Mouse (Mus musculus) forebrain, embryonic 16.5 days (tissue): ENCODE measurements at regions not wholly inside any gene's neighbourhood (a gene's known extent, or its start where the extent isn't known, plus 50 kb on each side); places are given as distances from the start of the nearest gene placed in this dataset.
A peak's percentile ranks its signal among the peaks of the same experiment; 100 is the strongest.

Experiments
- ATAC-seq: fragments of 200-750 bp; cut with Nextera tagmentation; 2 replicates; pipeline ENCODE4 v1.8.0; 2017; ENCODE audit warnings: mild to moderate bottlenecking, moderate library complexity
- H3K27ac ChIP-seq: fragments of 300-500 bp; sonication (generic); 2 replicates; pipeline ENCODE4 v1.5.1; 2014; ENCODE audit warnings: low read length, control low read depth
- H3K27me3 ChIP-seq: fragments of 300-500 bp; sonication (generic); replicated peaks from 2 replicates; pipeline ENCODE4 v1.6.1; 2014; ENCODE audit warnings: low read length; ENCODE audit not compliant: control insufficient read depth, insufficient read depth
- H3K36me3 ChIP-seq: fragments of 300-500 bp; sonication (generic); 2 replicates; pipeline ENCODE4 v1.6.1; 2014; ENCODE audit not compliant: control insufficient read depth, insufficient read depth
- H3K4me1 ChIP-seq: fragments of 300-500 bp; sonication (generic); replicated peaks from 2 replicates; pipeline ENCODE4 v1.6.1; 2014; ENCODE audit warnings: low read length; ENCODE audit not compliant: control insufficient read depth, insufficient read depth
- H3K4me2 ChIP-seq: fragments of 300-500 bp; sonication (generic); 2 replicates; pipeline ENCODE4 v1.6.1; 2014; ENCODE audit warnings: mild to moderate bottlenecking, low read length, control low read depth
- H3K4me3 ChIP-seq: fragments of 300-500 bp; sonication (generic); replicated peaks from 2 replicates; pipeline ENCODE4 v1.5.1; 2014; ENCODE audit warnings: mild to moderate bottlenecking, low read length, control low read depth
- H3K9ac ChIP-seq: fragments of 300-500 bp; sonication (generic); replicated peaks from 2 replicates; pipeline ENCODE4 v1.6.1; 2014; ENCODE audit warnings: low read depth, low read length, control low read depth
- H3K9me3 ChIP-seq: fragments of 300-500 bp; sonication (generic); 2 replicates; pipeline ENCODE4 v1.6.1; 2016; ENCODE audit warnings: low read length; ENCODE audit not compliant: control insufficient read depth
- WGBS: fragments of 180-500 bp; shearing (Covaris S2); extraction: QIAGEN DNeasy Blood & Tissue Kit; methylation state at CpG from one replicate; pipeline ENCODE4 v1.1.7; 2014; 5-methylcytosine and 5-hydroxymethylcytosine counted together

- no peaks in the 10 kb centered on the region for H3K36me3 ChIP-seq
- H3K4me1 ChIP-seq, result no peaks in the 10 kb centered on the region
- no peak overlapping the region for H3K9ac ChIP-seq
- H3K4me2 ChIP-seq, result no peak overlapping the region
- peak; percentile 75 for ATAC-seq
- H3K4me3 ChIP-seq, result no peak overlapping the region
- no peak overlapping the region for H3K27ac ChIP-seq
- WGBS, result 66% methylated on average over 13 of the region's 13 CpGs
- H3K27me3 ChIP-seq, result no peaks in the 10 kb centered on the region
- H3K9me3 ChIP-seq, result no peaks in the 10 kb centered on the region
Measured at GRCm38 (mm10) chrX:145848937-145849783, 344.2 kb upstream of the Amot start.

DNA sequence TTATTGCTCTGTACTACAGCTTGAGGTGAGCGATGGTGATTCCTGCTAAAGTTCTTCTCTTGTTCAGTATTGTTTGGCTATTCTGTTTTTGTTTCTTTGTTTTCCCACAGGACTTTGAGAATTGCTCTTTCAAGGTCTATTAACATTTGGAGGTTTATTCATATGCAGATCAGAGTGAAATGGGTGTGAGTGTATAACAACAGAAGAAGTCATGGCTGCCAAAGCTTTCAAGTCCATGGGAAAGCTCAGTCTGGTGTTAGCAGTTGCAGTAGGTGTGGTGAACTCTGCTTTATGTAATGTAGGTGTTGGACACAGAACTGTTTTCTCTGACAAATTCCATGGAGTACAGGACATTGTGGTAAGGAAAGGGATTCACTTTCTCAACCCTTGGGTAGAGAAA, 328.1 kb upstream of the Amot start:
- Histone ChIP-seq H3K36me3 (no peaks in the 10 kb centered on the region), H3K9ac (no peak overlapping the region), H3K4me3 (no peak overlapping the region), H3K9me3 (no peaks in the 10 kb centered on the region), H3K4me2 (no peak overlapping the region), H3K27ac (no peak overlapping the region), H3K4me1 (no peaks in the 10 kb centered on the region), H3K27me3 (no peaks in the 10 kb centered on the region)
- WGBS, result 67% methylated on average over 1 of the region's 1 CpGs
- ATAC-seq, result no peak

GRCm38 (mm10) chrX:145812995-145813394, 308.0 kb upstream of the Amot start:
- Histone ChIP-seq H3K4me3 (no peak overlapping the region), H3K36me3 (no peaks in the 10 kb centered on the region), H3K4me2 (no peak overlapping the region), H3K27me3 (no peaks in the 10 kb centered on the region), H3K9ac (no peak overlapping the region), H3K9me3 (no peaks in the 10 kb centered on the region), H3K27ac (no peak overlapping the region), H3K4me1 (no peaks in the 10 kb centered on the region)
- ATAC-seq, result no peak
- WGBS, result 83% methylated on average over 1 of the region's 1 CpGs
